Mouse (Mus musculus): Measurements from ENCODE around the gene Sult2a4.
"Not testable (repeated sequence)": the region's sequence is repeated elsewhere in the genome, so short reads cannot be mapped to it uniquely, and the experiment has no call there.

The Sult2a4 gene

GRCm38 (mm10) chr7:13989507-13989906 is at the start of gene Sult2a4:
Sult2a4 (minus strand) TSS chr7:13989607.
- DNase-seq (ENCODE audit: low read depth): not testable (repeated sequence)

GRCm38 (mm10) chr7:14030831-14031230 is 41.4 kb upstream of the Sult2a4 start:
- not testable (repeated sequence) for DNase-seq (ENCODE audit: low read depth)

GRCm38 (mm10) chr7:14013083-14013482 is 23.7 kb upstream of the Sult2a4 start:
- DNase-seq (ENCODE audit: low read depth): no peak

- DNase-seq (ENCODE audit: low read depth): not testable (repeated sequence)
Observed at GRCm38 (mm10) chr7:14010686-14011085, 21.3 kb upstream of the Sult2a4 start.

Measured in c-Kit-positive CD71-positive TER-119-negative erythroid progenitor cells, embryonic 14.5 days (primary cell).